Comparison of ENCODE assay signal across 23 mouse cellular contexts in the genomic region with DNA sequence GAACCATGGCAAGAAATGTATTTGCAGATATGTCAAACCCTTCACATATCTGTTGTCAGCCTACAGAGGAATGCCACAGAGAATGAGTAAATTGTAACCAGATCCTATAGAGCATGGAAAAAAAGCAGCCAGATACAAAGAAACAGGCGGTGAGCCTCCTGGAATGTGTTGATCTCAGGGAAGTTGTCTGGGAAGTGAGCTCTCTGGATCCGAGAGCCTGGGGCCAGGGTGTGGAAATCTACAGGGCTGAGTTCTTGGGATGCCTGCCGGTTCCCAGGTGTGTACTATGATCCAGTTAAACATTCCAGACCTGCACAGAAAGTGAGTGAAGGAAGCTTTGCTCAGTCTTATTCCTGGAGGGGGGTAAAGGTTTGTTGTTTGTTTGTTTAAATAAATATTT. TPM values are rescaled to one million over a fixed set of nuclear protein-coding genes. Genes with fewer than 3 reads are reported as not detected.
DNase-seq lines count a peak whose midpoint lies in the region; ATAC-seq and TF ChIP-seq lines count a peak whose summit lies in the region.
"Had no signal": no experiment of that assay in that cellular context is flagged by ENCODE, and none has a peak within 500 bp of the region (broad histone marks: within the 10 kb centered on the region; RNA-seq: fewer than 3 reads in every experiment).

No protein-coding gene starts in this region.

- H3K27me3 ChIP-seq in embryonic facial prominence, embryonic 11.5 days (ENCODE audit: control insufficient read depth, insufficient read depth, low read length), result no peaks in the 10 kb centered on the region
- H3K27me3 ChIP-seq in limb, embryonic 15.5 days, result no peaks in the 10 kb centered on the region
- H3K27me3 ChIP-seq in kidney, embryonic 16.5 days (ENCODE audit: insufficient read depth, low read length), result no peaks in the 10 kb centered on the region
- H3K27me3 ChIP-seq: embryonic facial prominence, embryonic 12.5 days; forebrain, embryonic 13.5 days; hindbrain, embryonic 12.5 days had no signal

- peak; percentile 7 for DNase-seq in kidney, postnatal 14 days
- DNase-seq in kidney, adult 18-20 months, result no peak
- DNase-seq in ES-E14 (ENCODE audit: low read depth, low spot score), result peak; percentile 42
- DNase-seq in embryonic facial prominence, embryonic 11.5 days (ENCODE audit: low spot score), result peak; percentile 39
- no peak for DNase-seq in gastrocnemius, adult 18-20 months (ENCODE audit: low spot score)
- DNase-seq in layer of hippocampus, adult 11-12 months (ENCODE audit: low spot score), result no peak
- DNase-seq: adrenal gland, adult 2 months; adrenal gland, postnatal 36 days; cerebellum, adult 2 months; cerebellum, postnatal 10 days; forebrain, postnatal 0 days; gastrocnemius, postnatal 36 days; heart, adult 11 months; heart, postnatal 10 days; heart, postnatal 4 days had no signal

- no peak overlapping the region for H3K9ac ChIP-seq in ES-E14 (ENCODE audit: insufficient read depth, low read depth, low read length, poor library complexity, severe bottlenecking)
- H3K9ac ChIP-seq in embryonic facial prominence, embryonic 11.5 days (replicated peaks; ENCODE audit: low read length), result no peak overlapping the region
- H3K9ac ChIP-seq in limb, embryonic 15.5 days, result no peak overlapping the region
- no peak overlapping the region for H3K9ac ChIP-seq in kidney, embryonic 16.5 days (replicated peaks; ENCODE audit: low read length)
- H3K9ac ChIP-seq: embryonic facial prominence, embryonic 12.5 days; forebrain, embryonic 13.5 days; forebrain, postnatal 0 days; hindbrain, embryonic 12.5 days had no signal

- no peak overlapping the region for H3K4me2 ChIP-seq in embryonic facial prominence, embryonic 11.5 days (ENCODE audit: low read depth, low read length)
- no peak overlapping the region for H3K4me2 ChIP-seq in limb, embryonic 15.5 days
- H3K4me2 ChIP-seq in kidney, embryonic 16.5 days (replicated peaks; ENCODE audit: low read depth, low read length), result no peak overlapping the region
- H3K4me2 ChIP-seq: embryonic facial prominence, embryonic 12.5 days; forebrain, embryonic 13.5 days; hindbrain, embryonic 12.5 days had no signal

- no peak overlapping the region for H3K27ac ChIP-seq in ES-E14 (ENCODE audit: insufficient read depth, low read depth, low read length, poor library complexity, severe bottlenecking)
- H3K27ac ChIP-seq in embryonic facial prominence, embryonic 11.5 days (replicated peaks; ENCODE audit: low read depth, low read length), result no peak overlapping the region
- H3K27ac ChIP-seq in limb, embryonic 15.5 days, result 0 out of 2 replicates have a peak overlapping the region, but pooled peaks have one; percentile 11
- no peak overlapping the region for H3K27ac ChIP-seq in kidney, embryonic 16.5 days (ENCODE audit: low read length)
- H3K27ac ChIP-seq: embryonic facial prominence, embryonic 12.5 days; forebrain, embryonic 13.5 days; hindbrain, embryonic 12.5 days had no signal

- H3K4me3 ChIP-seq in ES-E14 (ENCODE audit: insufficient read depth in 1 of 2, low read depth in 1 of 2, low read length in 2 of 2, poor library complexity in 1 of 2, severe bottlenecking in 1 of 2), result no peak overlapping the region
- no peak overlapping the region for H3K4me3 ChIP-seq in embryonic facial prominence, embryonic 11.5 days (ENCODE audit: low read depth, low read length)
- H3K4me3 ChIP-seq in limb, embryonic 15.5 days, result no peak overlapping the region
- H3K4me3 ChIP-seq in kidney, embryonic 16.5 days (ENCODE audit: low read length), result no peak overlapping the region
- H3K4me3 ChIP-seq: embryonic facial prominence, embryonic 12.5 days; forebrain, embryonic 13.5 days; hindbrain, embryonic 12.5 days had no signal

- in situ Hi-C loops in ES-E14 (cut with MboI; ENCODE audit: low sequenced_read_pairs in 2 of 2, unreplicated experiment in 2 of 2), result no loop called here

- no peaks in the 10 kb centered on the region for H3K36me3 ChIP-seq in ES-E14 (ENCODE audit: control insufficient read depth, insufficient read depth, low read length, poor library complexity, severe bottlenecking)
- H3K36me3 ChIP-seq in embryonic facial prominence, embryonic 11.5 days (replicated peaks; ENCODE audit: control insufficient read depth, insufficient read depth, low read depth, low read length), result no peaks in the 10 kb centered on the region
- no peaks in the 10 kb centered on the region for H3K36me3 ChIP-seq in limb, embryonic 15.5 days
- H3K36me3 ChIP-seq in kidney, embryonic 16.5 days (ENCODE audit: insufficient read depth, low read length), result no peaks in the 10 kb centered on the region
- H3K36me3 ChIP-seq: embryonic facial prominence, embryonic 12.5 days; hindbrain, embryonic 12.5 days had no signal

- 26% methylated on average over 3 of the region's 3 CpGs for WGBS in embryonic facial prominence, embryonic 11.5 days
- 31% methylated on average over 3 of the region's 3 CpGs for WGBS in limb, embryonic 15.5 days
- WGBS in kidney, embryonic 16.5 days, result 43% methylated on average over 3 of the region's 3 CpGs

- H3K4me1 ChIP-seq in ES-E14 (ENCODE audit: control insufficient read depth in 2 of 2, insufficient read depth in 2 of 2, low read length in 2 of 2, poor library complexity in 1 of 2), result no peaks in the 10 kb centered on the region
- H3K4me1 ChIP-seq in embryonic facial prominence, embryonic 11.5 days (ENCODE audit: control insufficient read depth, insufficient read depth, low read length), result no peaks in the 10 kb centered on the region
- peaks cover 10% of the 10 kb centered on the region for H3K4me1 ChIP-seq in limb, embryonic 15.5 days
- H3K4me1 ChIP-seq in kidney, embryonic 16.5 days (ENCODE audit: insufficient read depth, low read length), result 0 out of 2 replicates have a peak, but pooled peaks cover 6% of the 10 kb centered on the region

- no peak for ATAC-seq in embryonic facial prominence, embryonic 11.5 days (replicated peaks; ENCODE audit: insufficient number of reproducible peaks, low FRiP score, low TSS enrichment, low read depth)
- ATAC-seq in limb, embryonic 15.5 days (ENCODE audit: insufficient number of reproducible peaks, low FRiP score, low TSS enrichment, low read depth), result no peak
- no peak for ATAC-seq in kidney, embryonic 16.5 days (ENCODE audit: low FRiP score, low TSS enrichment)
- ATAC-seq: activated CD4-positive, CD25-positive, alpha-beta regulatory T cell, adult 4 months; forebrain, embryonic 13.5 days; forebrain, postnatal 0 days; hindbrain, embryonic 16.5 days; inflammation-experienced regulatory T-cells, adult 6 months had no signal

- no peaks in the 10 kb centered on the region; the same call in 1 of the 2 replicates for H3K9me3 ChIP-seq in ES-E14 (ENCODE audit: control insufficient read depth, insufficient read depth, low read depth, low read length)
- no peaks in the 10 kb centered on the region for H3K9me3 ChIP-seq in embryonic facial prominence, embryonic 11.5 days (replicated peaks; ENCODE audit: control insufficient read depth, low read length)
- H3K9me3 ChIP-seq in limb, embryonic 15.5 days, result no peaks in the 10 kb centered on the region
- H3K9me3 ChIP-seq in kidney, embryonic 16.5 days (ENCODE audit: low read length), result peaks cover 3% of the 10 kb centered on the region; the same call in 1 of the 2 replicates
- H3K9me3 ChIP-seq: forebrain, embryonic 13.5 days; hindbrain, embryonic 12.5 days had no signal

TF ChIP-seq in ES-E14, 5 proteins besides CTCF, POLR2A, EP300 and RAD21:
- TF ChIP-seq ZC3H11A (IDR thresholded peaks at IDR 0.05; ENCODE audit: borderline replicate concordance, low read depth, low read length), result no peak
- no peak for TF ChIP-seq HCFC1 (IDR thresholded peaks at IDR 0.05; ENCODE audit: borderline replicate concordance, insufficient read depth, low read length)

RNA-seq across cellular contexts. Expression of gene Mki67, which starts 24.3 kb away (rescaled TPM):
- 91.5 and 96.9 TPM in 2 replicates for total RNA-seq in ES-E14 (2012; rRNA removed)
- polyA plus RNA-seq in embryonic facial prominence, embryonic 11.5 days (2014; fragmentation: Nextera tagmentation; extraction: Ambion mirVana), result 60.4 and 65.6 TPM in 2 replicates
- 30.4 and 35.2 TPM in 2 replicates for polyA plus RNA-seq in limb, embryonic 15.5 days (2015; fragmentation: Nextera tagmentation; extraction: Ambion mirVana)
- under 1 TPM; 0.14 TPM for total RNA-seq in gastrocnemius, adult 18-20 months (2021)
- polyA plus RNA-seq in kidney, embryonic 16.5 days (2015; fragmentation: Nextera tagmentation; extraction: Ambion mirVana), result 32.6 and 35.8 TPM in 2 replicates

Comparison
In these comparisons a context has a peak if more than half of its experiments do, and no peak if none do; other contexts are left out.
1. DNase-seq: peak in kidney, postnatal 14 days (single experiment), ES-E14 (single experiment) and embryonic facial prominence, embryonic 11.5 days (single experiment); none in kidney, adult 18-20 months (single experiment), gastrocnemius, adult 18-20 months (single experiment) and layer of hippocampus, adult 11-12 months (single experiment).